Mouse (Mus musculus) brain, embryonic 14.5 days (tissue): ENCODE measurements around the gene Atp2a1.

Experiments
- CTCF ChIP-seq: fragments of 200-500 bp; IDR thresholded peaks from 2 replicates; pipeline ENCODE4 v1.5.1; 2012; ENCODE audit warnings: inconsistent platforms, mild to moderate bottlenecking, moderate library complexity, borderline replicate concordance; ENCODE audit not compliant: insufficient read depth, insufficient read length; ENCODE audit errors: extremely low read depth
- POLR2A ChIP-seq: fragments of 200-500 bp; IDR thresholded peaks from 2 replicates; pipeline ENCODE4 v1.6.1; 2012; ENCODE audit warnings: mild to moderate bottlenecking, inconsistent platforms, borderline replicate concordance; ENCODE audit not compliant: poor library complexity, insufficient read depth, insufficient read length, severe bottlenecking; ENCODE audit errors: extremely low read depth

DNA sequence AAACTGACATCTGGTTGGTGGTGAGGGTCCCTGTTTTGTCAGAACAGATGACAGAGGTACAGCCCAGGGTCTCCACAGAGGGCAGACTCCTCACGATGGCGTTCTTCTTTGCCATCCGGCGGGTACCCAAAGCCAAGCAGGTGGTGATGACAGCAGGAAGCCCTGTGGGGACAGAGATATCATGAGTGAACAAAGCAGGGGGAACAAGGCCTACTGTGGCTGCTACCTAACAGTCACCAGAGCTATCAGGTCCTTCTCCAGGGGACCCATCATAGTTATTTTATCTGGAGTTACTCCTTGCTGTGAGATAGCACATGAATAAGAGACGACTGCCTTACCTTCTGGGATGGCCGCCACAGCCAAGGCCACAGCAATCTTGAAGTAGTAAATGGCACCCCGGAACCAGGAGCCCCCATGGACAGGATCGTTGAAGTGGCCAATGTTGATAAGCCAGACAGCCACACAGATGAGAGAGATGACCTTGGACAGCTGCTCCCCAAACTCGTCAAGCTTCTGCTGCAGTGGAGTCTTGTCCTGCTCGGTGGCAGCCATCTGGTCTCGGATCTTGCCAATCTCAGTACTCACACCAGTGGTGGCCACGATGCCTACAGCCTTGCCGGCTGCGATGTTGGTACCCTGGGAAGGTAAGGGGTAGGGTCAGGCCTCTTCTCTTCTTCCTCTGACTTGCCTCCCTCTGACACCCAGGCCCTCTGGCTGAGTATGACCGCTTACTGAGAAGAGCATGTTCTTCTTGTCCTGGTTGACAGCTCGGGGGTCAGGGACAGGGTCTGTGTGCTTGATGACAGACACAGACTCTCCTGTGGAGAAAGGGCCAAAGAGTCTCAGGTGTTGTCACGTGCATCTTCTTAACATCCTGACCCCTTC is 6.3 kb downstream of the Atp2a1 start:
- TF ChIP-seq CTCF (no peak), POLR2A (no peak)
